Mouse (Mus musculus) heart, embryonic 11.5 days (tissue): ENCODE measurements at regions not wholly inside any gene's neighbourhood (a gene's known extent, or its start where the extent isn't known, plus 50 kb on each side); places are given as distances from the start of the nearest gene placed in this dataset.

Experiments
- ATAC-seq: fragments of 200-750 bp; cut with Nextera tagmentation; replicated peaks from 2 replicates; pipeline ENCODE4 v1.8.0; 2017; ENCODE audit warnings: moderate library complexity; ENCODE audit not compliant: insufficient number of reproducible peaks, low FRiP score, low TSS enrichment
- H3K27ac ChIP-seq: fragments of 300-500 bp; sonication (generic); 2 replicates; pipeline ENCODE4 v1.5.1; 2014; ENCODE audit warnings: mild to moderate bottlenecking, low read depth, low read length
- H3K27me3 ChIP-seq: fragments of 300-500 bp; sonication (generic); 2 replicates; pipeline ENCODE4 v1.6.1; 2014; ENCODE audit warnings: mild to moderate bottlenecking, low read length, mixed read lengths; ENCODE audit not compliant: control insufficient read depth, insufficient read depth
- H3K36me3 ChIP-seq: fragments of 300-500 bp; sonication (generic); 2 replicates; pipeline ENCODE4 v1.6.1; 2014; ENCODE audit warnings: mild to moderate bottlenecking, low read length, moderate library complexity, mixed read lengths; ENCODE audit not compliant: control insufficient read depth, insufficient read depth
- H3K4me1 ChIP-seq: fragments of 300-500 bp; sonication (generic); 2 replicates; pipeline ENCODE4 v1.6.1; 2014; ENCODE audit warnings: low read length; ENCODE audit not compliant: control insufficient read depth, insufficient read depth
- H3K4me2 ChIP-seq: fragments of 300-500 bp; sonication (generic); 2 replicates; pipeline ENCODE4 v1.6.1; 2014; ENCODE audit warnings: mild to moderate bottlenecking, moderate library complexity
- H3K4me3 ChIP-seq: fragments of 300-500 bp; sonication (generic); 2 replicates; pipeline ENCODE4 v1.5.1; 2014; ENCODE audit warnings: low read depth, low read length
- H3K9ac ChIP-seq: fragments of 300-500 bp; sonication (generic); 2 replicates; pipeline ENCODE4 v1.6.1; 2014; ENCODE audit warnings: mild to moderate bottlenecking, low read depth, low read length, moderate library complexity
- H3K9me3 ChIP-seq: fragments of 300-500 bp; sonication (generic); replicated peaks from 2 replicates; pipeline ENCODE4 v1.6.1; 2016; ENCODE audit warnings: low read length; ENCODE audit not compliant: control insufficient read depth
- WGBS: fragments of 180-500 bp; shearing (Covaris S2); extraction: QIAGEN DNeasy Blood & Tissue Kit; methylation state at CpG from one replicate; pipeline ENCODE4 v1.1.7; 2014; ENCODE audit not compliant: insufficient replicate concordance; 5-methylcytosine and 5-hydroxymethylcytosine counted together

DNA sequence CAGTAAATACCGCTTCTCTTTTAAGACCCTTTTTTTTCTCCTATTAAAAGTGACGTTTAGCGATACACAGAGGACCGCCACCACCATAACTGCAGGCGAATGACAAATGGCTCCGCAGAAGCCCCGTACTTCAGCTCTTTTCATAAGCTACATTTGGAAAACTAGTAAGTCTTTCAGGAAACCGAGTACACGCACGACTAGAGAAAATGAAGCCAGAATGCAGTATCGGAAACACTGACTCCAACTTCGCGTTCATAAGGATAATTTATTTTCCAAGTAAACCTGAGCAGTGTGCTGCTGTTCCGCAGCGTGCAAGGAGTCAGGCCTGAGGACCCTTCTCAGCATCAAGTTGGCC is 529.2 kb upstream of the Adgrl2 start:
- 0 out of 2 replicates have a peak, but pooled peaks cover 3% of the 10 kb centered on the region for H3K4me1 ChIP-seq
- H3K36me3 ChIP-seq = no peaks in the 10 kb centered on the region
- ATAC-seq = no peak
- WGBS = 28% methylated on average over 15 of the region's 15 CpGs
- no peak overlapping the region for H3K9ac ChIP-seq
- H3K9me3 ChIP-seq = no peaks in the 10 kb centered on the region
- peak overlapping the region; percentile 82 for H3K4me2 ChIP-seq
- H3K27ac ChIP-seq = no peak overlapping the region
- peak overlapping the region; percentile 43 for H3K4me3 ChIP-seq
- peaks cover 12% of the 10 kb centered on the region for H3K27me3 ChIP-seq

DNA sequence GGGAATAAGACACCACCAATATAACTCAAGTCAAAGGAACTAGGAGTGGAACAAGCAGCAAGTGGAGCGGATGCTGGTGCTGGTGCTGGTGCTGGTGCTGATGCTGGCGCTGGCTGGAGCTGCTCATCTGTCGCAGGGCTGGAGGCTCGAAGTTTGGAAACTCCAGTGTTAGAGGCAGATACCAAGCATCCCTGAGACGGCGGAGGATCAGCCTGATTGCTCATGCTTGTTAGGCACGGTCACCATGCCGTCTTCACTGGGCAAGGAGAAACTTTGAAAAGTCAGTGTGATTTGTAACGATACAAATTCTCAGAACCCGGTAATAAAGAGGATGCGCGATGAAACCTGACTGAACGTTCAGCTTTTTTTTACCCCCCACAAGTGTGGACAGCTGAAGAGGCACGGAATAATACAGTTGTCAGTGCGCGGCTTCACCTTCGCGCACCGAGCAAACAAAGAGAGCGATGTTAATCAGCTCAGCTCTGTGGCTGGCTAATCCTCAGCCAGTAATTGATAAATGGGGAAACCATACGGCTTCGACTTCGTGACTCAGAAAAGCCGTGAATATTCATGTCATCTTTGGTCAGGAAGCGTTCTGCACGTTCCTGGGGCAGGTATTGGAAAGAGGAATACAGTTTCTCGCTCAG is 528.7 kb upstream of the Adgrl2 start:
- Histone ChIP-seq H3K4me1 (0 out of 2 replicates have a peak, but pooled peaks cover 3% of the 10 kb centered on the region), H3K27ac (no peak overlapping the region), H3K4me2 (peak overlapping the region; percentile 82), H3K4me3 (peak overlapping the region; percentile 43), H3K36me3 (no peaks in the 10 kb centered on the region), H3K9me3 (no peaks in the 10 kb centered on the region), H3K9ac (no peak overlapping the region), H3K27me3 (peaks cover 12% of the 10 kb centered on the region)
- 7% methylated on average over 27 of the region's 27 CpGs for WGBS
- no peak for ATAC-seq

GRCm38 (mm10) chr3:149517537-149517936 is 527.2 kb upstream of the Adgrl2 start:
- no peak overlapping the region for H3K9ac ChIP-seq
- H3K27me3 ChIP-seq = peaks cover 12% of the 10 kb centered on the region
- H3K4me1 ChIP-seq = 0 out of 2 replicates have a peak, but pooled peaks cover 3% of the 10 kb centered on the region
- no peaks in the 10 kb centered on the region for H3K9me3 ChIP-seq
- no peak overlapping the region for H3K4me3 ChIP-seq
- H3K4me2 ChIP-seq = no peak overlapping the region
- H3K27ac ChIP-seq = no peak overlapping the region
- ATAC-seq = no peak
- 84% methylated on average over 11 of the region's 11 CpGs for WGBS
- no peaks in the 10 kb centered on the region for H3K36me3 ChIP-seq

- 49% methylated on average over 6 of the region's 6 CpGs for WGBS
- Histone ChIP-seq H3K4me2 (peak overlapping the region; percentile 38), H3K4me3 (no peak overlapping the region), H3K9ac (no peak overlapping the region), H3K36me3 (no peaks in the 10 kb centered on the region), H3K9me3 (no peaks in the 10 kb centered on the region), H3K27ac (peak overlapping the region; percentile 54), H3K27me3 (no peaks in the 10 kb centered on the region), H3K4me1 (peaks cover 5% of the 10 kb centered on the region)
- ATAC-seq = peak; percentile 7; the same call in 1 of the 2 replicates
Measured at GRCm38 (mm10) chr3:149509178-149509577, 518.8 kb upstream of the Adgrl2 start.

DNA sequence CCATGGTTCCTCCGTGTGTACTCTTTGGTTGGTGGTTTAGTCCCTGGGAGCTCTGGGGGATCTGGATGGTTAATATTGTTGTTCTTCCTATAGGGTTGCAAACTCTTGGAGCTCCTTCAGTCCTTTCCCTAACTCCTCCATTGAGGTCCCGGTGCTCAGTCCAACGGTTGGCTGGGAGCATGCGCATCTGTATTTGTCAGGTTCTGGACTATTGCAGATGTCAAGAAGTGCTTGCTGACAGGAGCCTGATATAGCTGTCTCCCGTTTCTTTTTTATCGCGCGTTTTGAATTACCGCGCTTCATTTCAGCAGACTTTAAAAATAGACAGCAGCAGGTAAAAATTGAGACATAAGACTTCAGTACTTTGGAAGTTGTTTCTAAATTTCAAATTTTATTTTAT is 518.3 kb upstream of the Adgrl2 start:
- ATAC-seq = peak; percentile 74
- peak overlapping the region; percentile 54 for H3K27ac ChIP-seq
- no peak overlapping the region for H3K9ac ChIP-seq
- H3K4me3 ChIP-seq = no peak overlapping the region
- no peaks in the 10 kb centered on the region for H3K36me3 ChIP-seq
- no peaks in the 10 kb centered on the region for H3K27me3 ChIP-seq
- H3K9me3 ChIP-seq = no peaks in the 10 kb centered on the region
- 27% methylated on average over 10 of the region's 10 CpGs for WGBS
- peaks cover 5% of the 10 kb centered on the region for H3K4me1 ChIP-seq
- H3K4me2 ChIP-seq = peak overlapping the region; percentile 38

DNA sequence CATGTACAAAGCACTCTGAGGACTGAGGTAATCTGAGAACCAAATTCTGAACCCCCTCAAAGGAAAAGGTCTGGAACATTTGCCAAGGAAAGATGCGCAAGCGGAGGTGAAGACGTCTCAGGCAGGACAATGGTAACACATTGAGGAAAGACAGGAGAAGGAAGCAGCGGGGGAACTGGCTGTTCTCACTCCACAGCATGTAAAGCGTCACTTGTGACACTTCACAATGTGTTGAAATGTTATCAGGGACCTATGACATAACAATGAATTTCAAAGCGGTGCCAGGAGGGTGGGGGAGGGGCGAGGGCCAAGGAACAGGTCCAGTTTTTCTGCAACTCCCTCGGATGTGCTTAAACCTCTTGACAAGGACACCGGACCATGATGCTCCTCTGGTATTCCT is 515.3 kb upstream of the Adgrl2 start:
- ATAC-seq = no peak
- Histone ChIP-seq H3K36me3 (no peaks in the 10 kb centered on the region), H3K4me1 (peaks cover 5% of the 10 kb centered on the region), H3K4me3 (no peak overlapping the region), H3K9me3 (no peaks in the 10 kb centered on the region), H3K27me3 (no peaks in the 10 kb centered on the region), H3K4me2 (no peak overlapping the region; the same call in 1 of the 2 replicates), H3K27ac (no peak overlapping the region), H3K9ac (no peak overlapping the region)
- 20% methylated on average over 9 of the region's 9 CpGs for WGBS

- Histone ChIP-seq H3K9me3 (no peaks in the 10 kb centered on the region), H3K27ac (no peak overlapping the region), H3K4me1 (peaks cover 5% of the 10 kb centered on the region), H3K4me2 (no peak overlapping the region), H3K27me3 (no peaks in the 10 kb centered on the region), H3K36me3 (no peaks in the 10 kb centered on the region), H3K4me3 (no peak overlapping the region), H3K9ac (no peak overlapping the region)
- ATAC-seq = no peak
- WGBS = 76% methylated on average over 2 of the region's 2 CpGs
Measured at GRCm38 (mm10) chr3:149503992-149504391, 513.6 kb upstream of the Adgrl2 start.

DNA sequence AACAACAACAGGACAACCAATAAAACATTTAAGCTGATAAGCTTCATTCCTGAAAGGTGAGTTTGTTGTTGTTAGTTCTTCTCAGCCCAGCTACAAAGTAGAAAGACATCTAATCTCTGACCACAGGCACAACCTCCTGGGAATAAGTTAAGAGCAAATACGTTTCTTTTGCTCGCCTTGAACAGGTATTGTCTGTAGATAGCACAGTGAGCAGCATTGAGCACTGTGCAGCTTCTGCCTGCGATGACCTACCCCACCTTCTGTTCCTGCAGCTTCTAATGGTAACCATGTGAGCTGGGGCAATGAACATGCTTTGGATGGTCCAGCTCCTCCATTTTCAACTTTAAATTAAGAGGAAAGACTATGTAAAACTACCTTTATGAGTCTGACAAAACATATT is 509.8 kb upstream of the Adgrl2 start:
- H3K4me1 ChIP-seq = no peaks in the 10 kb centered on the region
- WGBS = 68% methylated on average over 3 of the region's 3 CpGs
- no peak overlapping the region for H3K9ac ChIP-seq
- no peak overlapping the region for H3K4me3 ChIP-seq
- no peaks in the 10 kb centered on the region for H3K36me3 ChIP-seq
- no peak overlapping the region for H3K4me2 ChIP-seq
- no peaks in the 10 kb centered on the region for H3K9me3 ChIP-seq
- no peak overlapping the region for H3K27ac ChIP-seq
- no peak for ATAC-seq
- no peaks in the 10 kb centered on the region for H3K27me3 ChIP-seq

DNA sequence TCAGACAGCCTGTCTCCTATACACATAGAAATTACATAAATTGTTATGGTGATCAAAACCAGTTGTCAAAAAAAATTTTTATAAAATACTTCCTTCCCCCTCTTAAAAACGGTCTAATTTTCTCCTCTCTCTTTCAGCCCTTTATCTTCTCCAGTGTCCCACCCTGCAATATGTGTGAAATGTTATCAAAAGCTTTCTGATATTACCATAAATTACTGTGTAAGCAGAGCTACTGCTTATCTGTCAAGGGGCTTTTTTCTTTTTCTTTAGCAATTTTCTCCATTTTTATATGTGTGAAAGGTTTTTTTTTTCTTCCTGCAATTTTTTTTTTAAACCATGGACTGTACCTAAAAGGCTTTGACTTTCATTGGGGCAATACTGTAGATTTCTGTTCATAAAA is 508.4 kb upstream of the Adgrl2 start:
- Histone ChIP-seq H3K4me1 (no peaks in the 10 kb centered on the region), H3K4me3 (no peak overlapping the region), H3K9ac (no peak overlapping the region), H3K27ac (no peak overlapping the region), H3K27me3 (no peaks in the 10 kb centered on the region), H3K4me2 (no peak overlapping the region), H3K36me3 (no peaks in the 10 kb centered on the region), H3K9me3 (no peaks in the 10 kb centered on the region)
- no peak for ATAC-seq
- 40% methylated on average over 1 of the region's 1 CpGs for WGBS
